Mouse (Mus musculus): ENCODE results near the gene Acap3. TPM values are rescaled to one million over a fixed set of nuclear protein-coding genes. Genes with fewer than 3 reads are reported as not detected.

Gene Acap3
- 43.7 and 50.5 TPM in 2 replicates for polyA plus RNA-seq (2012; rRNA removed; ENCODE audit: low replicate concordance)

GRCm38 (mm10) chr4:155891551-155892001 lies at the start of gene Acap3, which contains the start of gene Pusl1:
Gene Acap3 (plus strand): TSS chr4:155891822.
Gene Pusl1 (minus strand): TSS chr4:155891781.

GRCm38 (mm10) chr4:155846871-155847578 lies 44.6 kb upstream of the Acap3 start, which contains the start of gene Dvl1:
Gene Dvl1 (plus strand): TSS chr4:155847402.

GRCm38 (mm10) chr4:155863001-155863400 lies 28.6 kb upstream of the Acap3 start, which contains the start of gene Tas1r3:
Gene Tas1r3 (minus strand): TSS chr4:155863362.

DNA sequence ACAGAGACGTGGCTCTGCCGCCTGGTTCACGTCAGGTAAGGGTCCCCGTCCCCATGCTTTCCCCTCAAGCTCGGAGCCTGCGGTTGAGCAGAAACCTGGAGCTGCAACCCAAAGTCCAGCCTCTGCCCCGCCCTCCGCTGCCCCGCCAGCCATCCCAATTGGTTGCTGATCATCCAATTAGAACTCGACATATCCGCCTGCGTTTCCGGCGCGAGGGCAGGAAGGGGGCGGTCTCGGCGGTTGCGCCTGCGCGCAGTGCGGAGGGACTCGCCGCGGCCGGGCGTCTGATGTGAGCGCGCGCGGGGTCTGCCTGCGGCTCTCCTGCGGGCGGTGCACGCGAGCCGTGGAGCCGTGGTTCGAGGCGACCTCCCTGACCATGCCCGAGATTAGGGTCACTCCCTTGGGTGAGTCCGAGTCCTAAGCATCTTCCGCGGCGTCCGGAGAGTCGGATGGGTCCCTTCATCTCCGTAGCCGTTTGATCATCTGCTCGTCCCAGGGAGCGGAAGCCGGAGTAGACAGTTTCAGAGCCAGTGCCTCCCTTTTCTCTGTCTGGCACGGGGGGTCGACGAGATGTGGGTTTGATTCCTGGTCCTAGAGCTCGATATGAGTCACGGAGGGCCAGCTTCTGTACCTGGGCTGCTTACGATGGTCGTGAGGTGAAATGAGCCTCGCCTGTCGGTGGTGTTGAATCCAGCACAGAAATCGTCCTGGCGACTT lies 22.1 kb upstream of the Acap3 start, which contains the start of the genes Cptp and Ints11:
TSS of gene Cptp (minus strand) at position 124 of the 717 bp plus-strand sequence.
TSS of gene Ints11 (plus strand) at position 230 of the 717 bp plus-strand sequence.

GRCm38 (mm10) chr4:155943534-155944249 lies 52.1 kb downstream of the Acap3 start, which contains the start of gene Ube2j2:
Gene Ube2j2 (plus strand): TSS chr4:155943831.

Other genes starting within 250 kb of the Acap3 start
- not detected in 2 replicates for gene Gm10563, start 246.4 kb upstream of the Acap3 start, polyA plus RNA-seq (2012; rRNA removed; ENCODE audit: low replicate concordance)
- gene Mmp23, start 238.4 kb upstream of the Acap3 start, polyA plus RNA-seq (2012; rRNA removed; ENCODE audit: low replicate concordance), result 52.3 and 103 TPM in 2 replicates
- gene Mib2, start 222.6 kb upstream of the Acap3 start, polyA plus RNA-seq (2012; rRNA removed; ENCODE audit: low replicate concordance), result 64.0 and 102 TPM in 2 replicates
- gene Fndc10, start 197.5 kb upstream of the Acap3 start, polyA plus RNA-seq (2012; rRNA removed; ENCODE audit: low replicate concordance), result 21.6 and 35.6 TPM in 2 replicates
- gene Ssu72, start 187.0 kb upstream of the Acap3 start, polyA plus RNA-seq (2012; rRNA removed; ENCODE audit: low replicate concordance), result 88.8 and 157 TPM in 2 replicates
- gene Tmem240, start 157.0 kb upstream of the Acap3 start, polyA plus RNA-seq (2012; rRNA removed; ENCODE audit: low replicate concordance), result 2.1 and 2.6 TPM in 2 replicates
- 140 and 144 TPM in 2 replicates for gene Atad3a, start 130.7 kb upstream of the Acap3 start, polyA plus RNA-seq (2012; rRNA removed; ENCODE audit: low replicate concordance)
- gene Vwa1, start 117.1 kb upstream of the Acap3 start, polyA plus RNA-seq (2012; rRNA removed; ENCODE audit: low replicate concordance), result 24.1 and 41.9 TPM in 2 replicates
- gene Tmem88b, start 105.9 kb upstream of the Acap3 start, polyA plus RNA-seq (2012; rRNA removed; ENCODE audit: low replicate concordance), result 1.9 and 2.6 TPM in 2 replicates
- gene Ankrd65, start 101.4 kb upstream of the Acap3 start, polyA plus RNA-seq (2012; rRNA removed; ENCODE audit: low replicate concordance), result 0.32 and 0.54 TPM in 2 replicates
- 47.4 and 59.6 TPM in 2 replicates for gene Mrpl20, start 88.9 kb upstream of the Acap3 start, polyA plus RNA-seq (2012; rRNA removed; ENCODE audit: low replicate concordance)
- gene Ccnl2, start 79.3 kb upstream of the Acap3 start, polyA plus RNA-seq (2012; rRNA removed; ENCODE audit: low replicate concordance), result 63.4 and 98.7 TPM in 2 replicates
- 149 and 245 TPM in 2 replicates for gene Aurkaip1, start 60.5 kb upstream of the Acap3 start, polyA plus RNA-seq (2012; rRNA removed; ENCODE audit: low replicate concordance)
- 274 and 383 TPM in 2 replicates for gene Mxra8, start 52.1 kb upstream of the Acap3 start, polyA plus RNA-seq (2012; rRNA removed; ENCODE audit: low replicate concordance)
- gene Dvl1, start 44.4 kb upstream of the Acap3 start, polyA plus RNA-seq (2012; rRNA removed; ENCODE audit: low replicate concordance), result 153 and 223 TPM in 2 replicates
- 1.3 and 1.5 TPM in 2 replicates for gene Tas1r3, start 28.5 kb upstream of the Acap3 start, polyA plus RNA-seq (2012; rRNA removed; ENCODE audit: low replicate concordance)
- gene Cptp, start 22.4 kb upstream of the Acap3 start, polyA plus RNA-seq (2012; rRNA removed; ENCODE audit: low replicate concordance), result 32.4 and 36.2 TPM in 2 replicates
- 33.7 and 47.4 TPM in 2 replicates for gene Ints11, start 22.3 kb upstream of the Acap3 start, polyA plus RNA-seq (2012; rRNA removed; ENCODE audit: low replicate concordance)
- 61.9 and 134 TPM in 2 replicates for gene Pusl1, start within 50 bp of the Acap3 start, polyA plus RNA-seq (2012; rRNA removed; ENCODE audit: low replicate concordance)
- 39.4 and 89.6 TPM in 2 replicates for gene Ube2j2, start 52.0 kb downstream of the Acap3 start, polyA plus RNA-seq (2012; rRNA removed; ENCODE audit: low replicate concordance)
- 113 and 117 TPM in 2 replicates for gene C1qtnf12, start 70.5 kb downstream of the Acap3 start, polyA plus RNA-seq (2012; rRNA removed; ENCODE audit: low replicate concordance)
- 5.2 and 10.7 TPM in 2 replicates for gene B3galt6, start 100.8 kb downstream of the Acap3 start, polyA plus RNA-seq (2012; rRNA removed; ENCODE audit: low replicate concordance)
- gene Sdf4, start 101.0 kb downstream of the Acap3 start, polyA plus RNA-seq (2012; rRNA removed; ENCODE audit: low replicate concordance), result 61.5 and 63.6 TPM in 2 replicates
- gene Tnfrsf4, start 122.0 kb downstream of the Acap3 start, polyA plus RNA-seq (2012; rRNA removed; ENCODE audit: low replicate concordance), result 28.1 and 40.7 TPM in 2 replicates
- 22.0 and 26.1 TPM in 2 replicates for gene Tnfrsf18, start 134.3 kb downstream of the Acap3 start, polyA plus RNA-seq (2012; rRNA removed; ENCODE audit: low replicate concordance)
- gene Ttll10, start 167.6 kb downstream of the Acap3 start, polyA plus RNA-seq (2012; rRNA removed; ENCODE audit: low replicate concordance), result 4.0 and 4.9 TPM in 2 replicates
- gene 9430015G10Rik, start 218.2 kb downstream of the Acap3 start, polyA plus RNA-seq (2012; rRNA removed; ENCODE audit: low replicate concordance), result 27.3 and 33.1 TPM in 2 replicates
- 0.73 and 0.97 TPM in 2 replicates for gene Rnf223, start 238.7 kb downstream of the Acap3 start, polyA plus RNA-seq (2012; rRNA removed; ENCODE audit: low replicate concordance)

Measured in mammary gland, adult 2 months (tissue).